Mouse (Mus musculus) cortical plate, adult 2 months (tissue): ENCODE measurements at regions not wholly inside any gene's neighbourhood (a gene's known extent, or its start where the extent isn't known, plus 50 kb on each side); places are given as distances from the start of the nearest gene placed in this dataset.

Experiments
- CTCF ChIP-seq: fragments of 200-500 bp; IDR thresholded peaks from 2 replicates; pipeline ENCODE4 v1.5.1; 2011; ENCODE audit warnings: mild to moderate bottlenecking, control low read depth, low read length; ENCODE audit not compliant: insufficient read depth; ENCODE audit errors: extremely low read depth
- POLR2A ChIP-seq: fragments of 200-500 bp; IDR thresholded peaks from 2 replicates; pipeline ENCODE4 v1.6.1; 2011; ENCODE audit warnings: mild to moderate bottlenecking, low read length, control low read depth; ENCODE audit not compliant: insufficient read depth; ENCODE audit errors: extremely low read depth

DNA sequence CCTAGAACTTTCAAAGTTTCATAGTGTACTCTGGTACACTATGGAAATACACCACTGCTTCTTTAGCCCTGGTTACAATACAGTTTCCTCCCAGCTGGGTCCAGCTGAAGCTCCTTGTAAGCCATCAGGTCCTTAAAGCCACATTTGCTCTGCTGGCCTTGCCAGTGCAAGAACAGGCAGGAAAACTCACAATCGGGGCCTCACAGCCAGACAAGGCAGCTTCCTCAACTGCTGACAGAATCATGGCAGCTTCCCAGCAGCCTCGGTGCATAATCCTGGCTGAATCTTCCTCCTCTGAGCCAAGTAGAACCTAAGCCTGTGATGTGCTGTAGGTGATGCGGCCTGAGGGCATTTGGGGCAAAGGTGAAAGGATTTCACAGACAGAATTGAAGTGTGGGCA is 320.5 kb upstream of the Zmiz1 start:
- no peak for TF ChIP-seq POLR2A
- no peak for TF ChIP-seq CTCF
